Comparison of ENCODE assay signal across 14 mouse cellular contexts in the genomic region with DNA sequence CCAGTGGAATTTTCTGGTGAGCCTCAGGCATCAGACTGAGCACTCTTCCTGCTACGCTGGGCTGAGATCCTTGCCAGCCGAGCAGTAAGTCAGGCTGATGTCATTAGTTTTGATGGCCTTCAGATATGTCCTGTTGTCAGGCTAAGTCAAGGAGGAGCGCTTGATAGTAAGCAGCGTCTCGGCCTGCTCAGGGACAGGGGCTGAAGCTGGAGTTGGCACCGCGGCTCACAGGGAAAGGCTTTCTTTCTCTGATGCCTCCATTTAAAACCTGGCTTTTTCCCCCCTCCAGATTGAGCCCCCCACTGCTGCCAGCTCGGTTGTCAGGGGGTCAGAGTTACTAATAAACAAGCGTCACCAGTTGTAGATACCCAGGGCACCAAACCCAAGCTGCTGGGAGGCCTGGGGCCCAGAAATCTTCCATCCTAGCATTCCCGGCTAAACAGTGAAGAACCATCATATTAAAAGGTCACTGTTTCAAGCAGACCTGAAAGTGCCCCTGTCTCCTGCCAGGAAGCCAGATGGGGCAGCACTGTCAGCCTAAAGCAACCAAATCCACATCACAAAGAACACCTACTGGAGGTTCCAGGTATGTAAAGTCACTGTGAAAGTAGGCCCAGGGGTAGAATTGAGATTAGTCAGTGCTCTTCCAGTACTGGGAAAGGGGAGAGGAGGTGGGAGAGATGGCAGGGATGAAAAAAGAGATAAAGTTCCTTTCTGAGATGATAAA. TPM values are rescaled to one million over a fixed set of nuclear protein-coding genes. Genes with fewer than 3 reads are reported as not detected.
A peak's percentile ranks its signal among the peaks of the same experiment; 100 is the strongest.
DNase-seq lines count a peak whose midpoint lies in the region; ATAC-seq and TF ChIP-seq lines count a peak whose summit lies in the region.
"Had no signal": no experiment of that assay in that cellular context is flagged by ENCODE, and none has a peak within 500 bp of the region (broad histone marks: within the 10 kb centered on the region; RNA-seq: fewer than 3 reads in every experiment).

No protein-coding gene starts in this region.

- 0 out of 2 replicates have a peak overlapping the region, but pooled peaks have one; percentile 1 for H3K27ac ChIP-seq in layer of hippocampus, adult 2 months
- no peak overlapping the region for H3K27ac ChIP-seq in heart, embryonic 12.5 days (ENCODE audit: poor library complexity, severe bottlenecking)
- H3K27ac ChIP-seq: limb, embryonic 12.5 days; liver, embryonic 14.5 days had no signal

- no peaks in the 10 kb centered on the region for H3K36me3 ChIP-seq in heart, embryonic 12.5 days
- H3K36me3 ChIP-seq: limb, embryonic 12.5 days had no signal

- no peak for TF ChIP-seq CTCF in layer of hippocampus, adult 2 months (conservative IDR thresholded peaks at IDR 0.05)

- 43% methylated on average over 10 of the region's 10 CpGs for WGBS in heart, embryonic 12.5 days

- H3K4me2 ChIP-seq in heart, embryonic 12.5 days, result no peak overlapping the region
- H3K4me2 ChIP-seq: limb, embryonic 12.5 days had no signal

- no peak for ATAC-seq in heart, embryonic 12.5 days (ENCODE audit: insufficient number of reproducible peaks, low FRiP score)

- no peak overlapping the region for H3K4me3 ChIP-seq in layer of hippocampus, adult 2 months
- H3K4me3 ChIP-seq in heart, embryonic 12.5 days, result no peak overlapping the region
- H3K4me3 ChIP-seq: erythroblast, embryonic 14.5 days; limb, embryonic 12.5 days had no signal

- intact Hi-C loops in left cerebral cortex, postnatal 36 days (cut with DNase I), result loop anchor here (5.0 kb wide), 1 partner anchor 310 kb away; no protein-coding TSS in a partner anchor

- no peak overlapping the region for H3K9ac ChIP-seq in heart, embryonic 12.5 days
- H3K9ac ChIP-seq: limb, embryonic 12.5 days; liver, embryonic 14.5 days had no signal

- no peaks in the 10 kb centered on the region for H3K4me1 ChIP-seq in heart, embryonic 12.5 days (replicated peaks)
- H3K4me1 ChIP-seq: limb, embryonic 12.5 days had no signal

- no peaks in the 10 kb centered on the region for H3K9me3 ChIP-seq in heart, embryonic 12.5 days (replicated peaks)
- H3K9me3 ChIP-seq: limb, embryonic 12.5 days had no signal

- no peak for DNase-seq in layer of hippocampus, adult 2 months (ENCODE audit: low spot score in 2 of 2)
- DNase-seq in layer of hippocampus, postnatal 36 days, result no peak
- peak; percentile 69 to 85 for DNase-seq in adrenal gland, adult (ENCODE audit: inconsistent age in 2 of 2, low spot score in 1 of 2)
- DNase-seq in brain, adult 2 months (ENCODE audit: low read depth, low spot score), result peak; percentile 78
- DNase-seq in cerebellum, postnatal 14 days, result peak; percentile 22 to 38
- no peak for DNase-seq in left cerebral cortex, postnatal 36 days (ENCODE audit: low spot score in 2 of 2)
- DNase-seq in frontal cortex, postnatal 36 days (ENCODE audit: low spot score in 2 of 2), result no peak

- H3K27me3 ChIP-seq in heart, embryonic 12.5 days (replicated peaks), result no peaks in the 10 kb centered on the region

RNA-seq across cellular contexts. Expression of a gene that starts 21.9 kb away (rescaled TPM):
- 100 to 1,000 TPM; 378 to 402 TPM for total RNA-seq in layer of hippocampus, adult 2 months (2021)
- 100 to 1,000 TPM; 356 to 425 TPM for total RNA-seq in layer of hippocampus, postnatal 36 days (2021)
- 0.36 and 1.1 TPM in 2 replicates for polyA plus RNA-seq in heart, embryonic 12.5 days (2016; fragmentation: Nextera tagmentation; extraction: Ambion mirVana)
- 100 to 1,000 TPM; 497 to 544 TPM for total RNA-seq in left cerebral cortex, postnatal 36 days (2021)
- total RNA-seq: granulocyte monocyte progenitor cell, adult 5-6 weeks had no signal

RNA-seq across cellular contexts. Expression of a gene that starts 41.4 kb away (rescaled TPM):
- 1 to 10 TPM; 2.0 to 2.1 TPM for total RNA-seq in layer of hippocampus, adult 2 months (2021)
- 1 to 10 TPM; 2.1 to 2.8 TPM for total RNA-seq in layer of hippocampus, postnatal 36 days (2021)
- 38.1 and 38.5 TPM in 2 replicates for polyA plus RNA-seq in heart, embryonic 12.5 days (2016; fragmentation: Nextera tagmentation; extraction: Ambion mirVana)
- total RNA-seq in left cerebral cortex, postnatal 36 days (2021), result 1 to 10 TPM; 2.1 to 2.6 TPM

RNA-seq across cellular contexts. Expression of a gene that starts 48.6 kb away (rescaled TPM):
- 1 to 10 TPM; 4.6 to 5.0 TPM for total RNA-seq in layer of hippocampus, adult 2 months (2021)
- total RNA-seq in layer of hippocampus, postnatal 36 days (2021), result 1 to 10 TPM; 6.3 to 6.9 TPM
- polyA plus RNA-seq in heart, embryonic 12.5 days (2016; fragmentation: Nextera tagmentation; extraction: Ambion mirVana), result 0.09 TPM in 1 of 2 replicates, not detected in the other
- 1 to 10 TPM in 1 of 2 experiments, under 1 TPM in 1; 0.76 to 1.6 TPM for total RNA-seq in left cerebral cortex, postnatal 36 days (2021)
- total RNA-seq: granulocyte monocyte progenitor cell, adult 5-6 weeks; heart, postnatal 10 days; megakaryocyte-erythroid progenitor cell, adult 5-6 weeks had no signal
- polyA plus RNA-seq: erythroblast, embryonic 14.5 days; liver, embryonic 14.5 days had no signal

Comparison
In these comparisons a context has a peak if more than half of its experiments do, and no peak if none do; other contexts are left out.
1. DNase-seq: peak in adrenal gland, adult (2 of 2), brain, adult 2 months (single experiment) and cerebellum, postnatal 14 days (2 of 2); none in layer of hippocampus, adult 2 months (0 of 2), layer of hippocampus, postnatal 36 days (0 of 2), left cerebral cortex, postnatal 36 days (0 of 2) and frontal cortex, postnatal 36 days (0 of 2).